Mouse (Mus musculus) midbrain, embryonic 12.5 days (tissue): ENCODE data around the gene Nfat5. TPM values are rescaled to one million over a fixed set of nuclear protein-coding genes. Genes with fewer than 3 reads are reported as not detected.
A peak's percentile ranks its signal among the peaks of the same experiment; 100 is the strongest.

Experiments used
- ATAC-seq: fragments of 200-750 bp; cut with Nextera tagmentation; 2 replicates; pipeline ENCODE4 v1.8.0; 2017; ENCODE audit warnings: low read depth, moderate TSS enrichment, moderate library complexity; ENCODE audit not compliant: low FRiP score
- H3K27ac ChIP-seq: fragments of 300-500 bp; sonication (generic); replicated peaks from 2 replicates; pipeline ENCODE4 v1.5.1; 2016; ENCODE audit warnings: mild to moderate bottlenecking
- H3K27me3 ChIP-seq: fragments of 300-500 bp; sonication (generic); 2 replicates; pipeline ENCODE4 v1.6.1; 2016; ENCODE audit warnings: mild to moderate bottlenecking
- H3K36me3 ChIP-seq: fragments of 300-500 bp; sonication (generic); 2 replicates; pipeline ENCODE4 v1.6.1; 2016
- H3K4me1 ChIP-seq: fragments of 300-500 bp; sonication (generic); 2 replicates; pipeline ENCODE4 v1.6.1; 2016
- H3K4me2 ChIP-seq: fragments of 300-500 bp; sonication (generic); replicated peaks from 2 replicates; pipeline ENCODE4 v1.6.1; 2016; ENCODE audit warnings: mild to moderate bottlenecking, moderate library complexity
- H3K4me3 ChIP-seq: fragments of 300-500 bp; sonication (generic); 2 replicates; pipeline ENCODE4 v1.5.1; 2016; ENCODE audit warnings: mild to moderate bottlenecking
- H3K9ac ChIP-seq: fragments of 300-500 bp; sonication (generic); replicated peaks from 2 replicates; pipeline ENCODE4 v1.6.1; 2016; ENCODE audit warnings: mild to moderate bottlenecking, moderate library complexity
- H3K9me3 ChIP-seq: fragments of 300-500 bp; sonication (generic); 2 replicates; pipeline ENCODE4 v1.6.1; 2016; ENCODE audit warnings: mild to moderate bottlenecking
- WGBS: fragments of 180-500 bp; shearing (Covaris S2); methylation state at CpG from one replicate; pipeline ENCODE4 v1.1.7; 2016; 5-methylcytosine and 5-hydroxymethylcytosine counted together
- polyA plus RNA-seq: library from polyadenylated mRNA; unstranded; fragments of >200 nt; fragmentation: Nextera tagmentation; extraction: Ambion mirVana; gene quantifications from 2 replicates; pipeline ENCODE4 v1.2.1, GENCODE M21; 2016

The Nfat5 gene
- polyA plus RNA-seq, 1 experiment from 2014 or later: 14.3 TPM

DNA sequence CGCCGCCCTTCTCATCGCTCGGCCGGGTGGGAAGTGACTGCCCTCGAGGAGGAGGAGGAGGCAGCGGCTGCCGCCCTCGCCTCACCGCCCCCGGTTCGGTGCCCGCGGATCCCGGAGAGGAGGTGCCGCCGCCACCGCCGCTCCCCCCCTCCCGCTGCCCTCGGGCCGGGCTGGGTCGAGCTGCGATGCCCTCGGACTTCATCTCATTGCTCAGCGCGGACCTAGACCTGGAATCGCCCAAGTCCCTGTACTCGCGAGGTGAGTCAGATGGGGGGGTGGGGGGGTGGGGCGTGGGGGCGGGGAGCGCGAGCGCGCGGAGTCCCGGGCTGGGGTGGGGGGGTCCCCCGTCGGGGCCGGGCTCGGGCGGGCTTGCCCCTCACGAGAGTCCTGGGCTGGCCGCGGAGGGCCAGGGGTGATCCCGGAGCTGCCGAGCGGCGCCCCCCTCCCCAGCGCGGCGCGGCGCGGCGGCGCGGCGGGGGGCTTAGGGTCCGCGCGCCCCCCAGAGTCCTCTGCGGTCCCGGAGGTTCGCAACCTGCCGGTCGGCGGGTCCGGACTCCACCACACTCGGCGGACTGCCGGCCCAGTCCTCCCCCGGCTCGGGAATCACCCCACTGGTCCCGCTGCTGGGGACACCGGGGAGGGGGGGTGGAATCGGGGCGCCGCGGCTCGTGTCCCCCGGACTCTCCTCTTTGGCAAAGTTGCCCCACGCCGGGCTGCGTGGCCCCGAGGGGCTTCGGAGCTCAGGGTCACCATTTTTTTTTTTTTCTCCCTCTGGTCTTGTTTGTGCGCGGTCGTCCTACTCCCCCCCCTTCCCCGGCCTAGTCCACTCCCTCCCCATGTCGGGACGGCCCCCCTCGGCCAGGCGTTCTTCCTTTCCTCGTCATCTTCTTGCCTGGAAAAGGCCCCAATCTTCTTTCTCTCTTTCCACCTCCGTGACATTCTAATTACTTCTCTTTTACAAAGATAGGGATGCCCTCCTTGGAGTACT is 665 bp downstream of the Nfat5 start:
- Histone ChIP-seq H3K4me2 (peak overlapping the region; percentile 52), H3K27me3 (no peaks in the 10 kb centered on the region), H3K9me3 (no peaks in the 10 kb centered on the region), H3K36me3 (no peaks in the 10 kb centered on the region), H3K9ac (peak overlapping the region; percentile 96), H3K4me3 (peak overlapping the region; percentile 93), H3K4me1 (peaks cover 7% of the 10 kb centered on the region; the same call in 1 of the 2 replicates), H3K27ac (peak overlapping the region; percentile 95)
- WGBS: under 1% methylated on average over 56 of the region's 98 CpGs
- peak; percentile 67 for ATAC-seq

GRCm38 (mm10) chr8:107295450-107295849 is 2.2 kb downstream of the Nfat5 start:
- Histone ChIP-seq H3K9me3 (no peaks in the 10 kb centered on the region), H3K9ac (no peak overlapping the region), H3K4me2 (peak overlapping the region; percentile 52; the same call in 1 of the 2 replicates), H3K27me3 (no peaks in the 10 kb centered on the region), H3K4me3 (no peak overlapping the region), H3K36me3 (no peaks in the 10 kb centered on the region), H3K27ac (no peak overlapping the region), H3K4me1 (peaks cover 7% of the 10 kb centered on the region; the same call in 1 of the 2 replicates)
- 71% methylated on average over 1 of the region's 1 CpGs for WGBS
- ATAC-seq: no peak

- no peak overlapping the region for H3K27ac ChIP-seq
- H3K27me3 ChIP-seq: no peaks in the 10 kb centered on the region
- H3K4me1 ChIP-seq: no peaks in the 10 kb centered on the region
- H3K4me2 ChIP-seq: no peak overlapping the region
- no peaks in the 10 kb centered on the region for H3K9me3 ChIP-seq
- H3K4me3 ChIP-seq: no peak overlapping the region
- H3K9ac ChIP-seq: no peak overlapping the region
- ATAC-seq: no peak
- no peaks in the 10 kb centered on the region for H3K36me3 ChIP-seq
Observed at GRCm38 (mm10) chr8:107311876-107312275, 18.6 kb downstream of the Nfat5 start.

GRCm38 (mm10) chr8:107324142-107324541 is 30.9 kb downstream of the Nfat5 start:
- Histone ChIP-seq H3K9me3 (no peaks in the 10 kb centered on the region), H3K27me3 (no peaks in the 10 kb centered on the region), H3K4me2 (no peak overlapping the region), H3K9ac (no peak overlapping the region), H3K4me3 (no peak overlapping the region), H3K36me3 (no peaks in the 10 kb centered on the region), H3K27ac (no peak overlapping the region), H3K4me1 (no peaks in the 10 kb centered on the region)
- WGBS: 0% methylated on average over 1 of the region's 1 CpGs
- 0 out of 2 replicates have a peak, but pooled peaks have one; percentile 54 for ATAC-seq

GRCm38 (mm10) chr8:107329595-107329994 is 36.3 kb downstream of the Nfat5 start:
- no peak overlapping the region for H3K4me3 ChIP-seq
- no peaks in the 10 kb centered on the region for H3K4me1 ChIP-seq
- no peak for ATAC-seq
- WGBS: 85% methylated on average over 1 of the region's 1 CpGs
- no peaks in the 10 kb centered on the region for H3K27me3 ChIP-seq
- no peak overlapping the region for H3K9ac ChIP-seq
- no peaks in the 10 kb centered on the region for H3K9me3 ChIP-seq
- H3K27ac ChIP-seq: no peak overlapping the region
- no peaks in the 10 kb centered on the region for H3K36me3 ChIP-seq
- H3K4me2 ChIP-seq: no peak overlapping the region

GRCm38 (mm10) chr8:107336480-107336879 is 43.2 kb downstream of the Nfat5 start:
- Histone ChIP-seq H3K27me3 (no peaks in the 10 kb centered on the region), H3K4me2 (no peak overlapping the region), H3K9me3 (no peaks in the 10 kb centered on the region), H3K4me3 (no peak overlapping the region), H3K27ac (no peak overlapping the region), H3K36me3 (peaks cover 4% of the 10 kb centered on the region), H3K4me1 (no peaks in the 10 kb centered on the region), H3K9ac (no peak overlapping the region)
- 89% methylated on average over 1 of the region's 1 CpGs for WGBS
- ATAC-seq: no peak

DNA sequence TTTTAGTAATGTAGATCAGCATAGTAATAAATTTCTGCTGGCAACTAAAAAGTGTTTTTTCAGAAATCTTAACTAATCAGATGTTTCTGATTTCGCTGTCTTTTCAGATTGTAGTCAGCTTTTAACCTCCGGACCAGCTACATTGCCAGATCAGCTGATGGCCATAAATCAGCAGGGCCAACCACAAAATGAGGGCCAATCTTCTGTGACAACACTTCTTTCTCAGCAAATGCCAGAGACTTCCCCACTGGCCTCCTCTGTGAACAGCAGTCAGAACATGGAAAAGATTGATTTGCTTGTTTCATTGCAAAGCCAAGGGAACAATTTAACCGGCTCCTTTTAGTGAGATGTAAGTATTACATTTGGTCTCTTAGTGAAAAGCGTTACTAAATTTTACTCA is 77.0 kb downstream of the Nfat5 start:
- H3K4me3 ChIP-seq: no peak overlapping the region
- H3K4me1 ChIP-seq: no peaks in the 10 kb centered on the region
- H3K27me3 ChIP-seq: no peaks in the 10 kb centered on the region
- no peak overlapping the region for H3K4me2 ChIP-seq
- no peaks in the 10 kb centered on the region for H3K9me3 ChIP-seq
- no peak for ATAC-seq
- WGBS: 96% methylated on average over 4 of the region's 4 CpGs
- H3K27ac ChIP-seq: no peak overlapping the region
- no peak overlapping the region for H3K9ac ChIP-seq
- peaks cover 46% of the 10 kb centered on the region for H3K36me3 ChIP-seq

DNA sequence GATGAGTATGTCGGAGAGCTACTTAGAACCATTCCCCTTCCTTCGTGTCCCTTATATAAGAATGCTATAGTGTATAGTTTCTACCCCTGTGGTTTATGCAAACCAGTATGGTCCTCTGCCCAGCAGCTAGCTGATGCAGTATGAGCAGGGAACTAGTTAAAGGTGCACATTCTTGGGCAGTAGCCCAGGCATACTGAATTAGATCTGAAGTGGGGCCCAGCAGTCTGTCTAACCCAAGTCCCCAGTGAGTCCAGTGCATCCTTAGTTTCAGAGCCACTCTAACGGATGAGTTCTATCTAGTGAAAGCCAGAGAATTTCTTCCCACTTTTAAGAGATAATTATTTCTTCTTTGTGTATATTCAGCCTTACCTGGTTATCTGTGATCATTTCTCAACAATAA is 84.1 kb downstream of the Nfat5 start:
- no peak overlapping the region for H3K4me3 ChIP-seq
- no peak for ATAC-seq
- no peaks in the 10 kb centered on the region for H3K27me3 ChIP-seq
- H3K4me2 ChIP-seq: no peak overlapping the region
- H3K4me1 ChIP-seq: no peaks in the 10 kb centered on the region
- H3K36me3 ChIP-seq: peaks cover 16% of the 10 kb centered on the region; the same call in 1 of the 2 replicates
- 90% methylated on average over 3 of the region's 3 CpGs for WGBS
- H3K9me3 ChIP-seq: no peaks in the 10 kb centered on the region
- H3K9ac ChIP-seq: no peak overlapping the region
- no peak overlapping the region for H3K27ac ChIP-seq

- no peak overlapping the region for H3K4me3 ChIP-seq
- no peaks in the 10 kb centered on the region for H3K27me3 ChIP-seq
- WGBS: 96% methylated on average over 8 of the region's 8 CpGs
- H3K9me3 ChIP-seq: no peaks in the 10 kb centered on the region
- ATAC-seq: no peak
- H3K4me2 ChIP-seq: no peak overlapping the region
- no peaks in the 10 kb centered on the region for H3K4me1 ChIP-seq
- H3K9ac ChIP-seq: no peak overlapping the region
- H3K27ac ChIP-seq: no peak overlapping the region
- H3K36me3 ChIP-seq: peaks cover 16% of the 10 kb centered on the region; the same call in 1 of the 2 replicates
Observed at GRCm38 (mm10) chr8:107380734-107381133, 87.5 kb downstream of the Nfat5 start.

DNA sequence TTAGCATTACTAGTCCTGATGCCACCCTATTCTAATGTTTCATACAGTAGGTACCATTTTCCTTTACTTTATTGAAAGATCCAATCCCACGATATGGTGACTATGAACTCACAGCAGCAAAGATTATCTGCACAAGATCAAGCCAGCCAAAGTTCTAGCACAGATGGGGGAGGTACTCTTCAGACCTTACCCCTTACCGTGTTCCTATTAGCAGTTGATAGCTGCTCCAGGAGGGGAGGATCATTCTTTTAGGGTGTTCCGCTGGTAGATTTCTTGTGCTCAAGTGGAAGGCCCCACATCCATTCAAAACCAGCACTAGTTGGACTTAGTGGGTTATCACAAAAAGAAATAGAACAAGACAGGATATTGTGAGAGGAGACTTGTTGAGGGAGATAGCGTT is 88.4 kb downstream of the Nfat5 start:
- no peak for ATAC-seq
- Histone ChIP-seq H3K9me3 (no peaks in the 10 kb centered on the region), H3K4me3 (no peak overlapping the region), H3K4me1 (no peaks in the 10 kb centered on the region), H3K4me2 (no peak overlapping the region), H3K36me3 (peaks cover 16% of the 10 kb centered on the region; the same call in 1 of the 2 replicates), H3K9ac (no peak overlapping the region), H3K27ac (no peak overlapping the region), H3K27me3 (no peaks in the 10 kb centered on the region)
- WGBS: 90% methylated on average over 4 of the region's 4 CpGs

- ATAC-seq: no peak
- H3K4me3 ChIP-seq: no peak overlapping the region
- H3K27ac ChIP-seq: no peak overlapping the region
- H3K9me3 ChIP-seq: no peaks in the 10 kb centered on the region
- no peak overlapping the region for H3K9ac ChIP-seq
- no peak overlapping the region for H3K4me2 ChIP-seq
- H3K27me3 ChIP-seq: no peaks in the 10 kb centered on the region
- WGBS: 85% methylated on average over 4 of the region's 4 CpGs
- H3K36me3 ChIP-seq: peaks cover 15% of the 10 kb centered on the region; the same call in 1 of the 2 replicates
- no peaks in the 10 kb centered on the region for H3K4me1 ChIP-seq
Observed at GRCm38 (mm10) chr8:107382898-107383297, 89.6 kb downstream of the Nfat5 start.

- Histone ChIP-seq H3K4me3 (no peak overlapping the region), H3K4me2 (no peak overlapping the region), H3K9me3 (no peaks in the 10 kb centered on the region), H3K4me1 (no peaks in the 10 kb centered on the region), H3K27ac (no peak overlapping the region), H3K9ac (no peak overlapping the region), H3K27me3 (no peaks in the 10 kb centered on the region), H3K36me3 (0 out of 2 replicates have a peak, but pooled peaks cover 3% of the 10 kb centered on the region)
- WGBS: 66% methylated on average over 5 of the region's 5 CpGs
- no peak for ATAC-seq
Observed at GRCm38 (mm10) chr8:107384651-107385050, 91.4 kb downstream of the Nfat5 start.
